Mouse (Mus musculus): ENCODE data around the gene 1810043G02Rik. TPM values are rescaled to one million over a fixed set of nuclear protein-coding genes. Genes with fewer than 3 reads are reported as not detected.
"Not testable (repeated sequence)": the region's sequence is repeated elsewhere in the genome, so short reads cannot be mapped to it uniquely, and the experiment has no call there.

The 1810043G02Rik gene
- total RNA-seq, 2 experiments from 2014 or later = 8.8 to 9.8 TPM

DNA sequence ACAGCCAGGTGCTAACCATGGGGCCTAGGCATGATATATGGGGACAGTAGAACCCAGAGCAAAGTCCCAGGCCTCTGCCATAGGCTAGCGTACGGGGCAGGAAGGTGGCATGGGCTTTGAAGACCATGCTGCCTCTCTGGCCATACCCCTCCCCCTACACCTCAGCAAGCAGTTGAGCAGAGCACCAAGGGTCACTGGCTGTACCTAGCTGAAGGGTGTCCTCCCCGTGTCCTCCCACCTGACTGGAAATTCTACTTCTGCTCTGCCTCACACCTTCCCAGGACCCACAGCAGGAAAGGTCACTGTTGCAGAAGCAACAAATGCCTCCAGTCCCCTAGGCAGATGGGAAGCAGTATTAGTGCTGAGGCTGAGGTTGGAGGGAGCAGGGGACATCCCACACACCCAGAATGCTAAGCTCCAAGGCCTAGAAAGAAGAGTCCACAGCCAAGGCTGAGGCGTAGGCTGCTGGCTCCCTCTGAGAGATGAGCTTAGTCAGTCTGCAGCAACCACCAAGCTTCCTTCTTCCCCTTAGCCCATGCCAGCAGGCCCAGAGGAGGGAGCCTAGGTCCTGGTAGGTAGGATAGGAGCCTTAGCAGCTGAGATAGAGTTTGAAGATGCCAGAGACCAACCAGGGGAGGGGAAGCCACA lies 27.6 kb downstream of the 1810043G02Rik start:
- no peak for DNase-seq

DNA sequence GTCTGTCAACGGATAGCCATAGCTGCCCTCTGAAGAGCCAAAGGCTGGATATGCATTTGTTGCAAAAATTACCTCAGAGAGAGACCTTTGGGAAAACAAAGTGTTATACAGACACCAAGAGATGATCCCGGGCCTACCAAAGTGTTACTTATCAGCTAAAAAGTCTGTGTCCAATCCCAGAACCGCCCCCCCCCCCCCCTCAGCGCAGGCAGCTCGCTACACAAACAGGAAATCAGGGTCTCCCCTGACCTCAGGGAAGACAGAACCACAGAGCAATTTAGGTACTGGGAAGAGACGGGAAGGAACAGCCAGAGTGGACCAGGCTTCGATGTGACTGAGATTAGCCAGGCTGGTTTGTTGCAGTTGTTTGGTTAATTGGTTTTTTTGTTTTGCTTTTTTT lies 28.9 kb downstream of the 1810043G02Rik start:
- no peak for DNase-seq

DNA sequence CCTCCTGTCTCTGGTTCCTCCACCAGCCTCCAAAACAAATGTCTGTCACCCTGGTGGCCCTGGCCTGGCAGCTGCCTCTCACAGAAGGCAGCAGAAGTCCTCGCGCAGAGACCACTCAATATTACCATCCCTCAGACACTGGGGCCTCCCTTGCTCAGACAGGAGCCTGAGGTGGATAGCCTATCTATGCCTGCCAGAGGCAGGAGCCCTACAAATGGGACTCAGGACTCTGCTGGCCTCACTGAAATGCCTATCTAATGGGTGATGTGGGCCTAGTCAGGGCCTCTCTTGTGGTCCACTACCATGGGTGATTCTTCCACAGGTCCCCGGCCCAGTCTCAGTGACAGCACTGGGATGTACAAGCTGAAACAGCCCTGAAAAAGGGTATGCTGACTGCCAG lies 29.8 kb downstream of the 1810043G02Rik start:
- no peak for DNase-seq

DNA sequence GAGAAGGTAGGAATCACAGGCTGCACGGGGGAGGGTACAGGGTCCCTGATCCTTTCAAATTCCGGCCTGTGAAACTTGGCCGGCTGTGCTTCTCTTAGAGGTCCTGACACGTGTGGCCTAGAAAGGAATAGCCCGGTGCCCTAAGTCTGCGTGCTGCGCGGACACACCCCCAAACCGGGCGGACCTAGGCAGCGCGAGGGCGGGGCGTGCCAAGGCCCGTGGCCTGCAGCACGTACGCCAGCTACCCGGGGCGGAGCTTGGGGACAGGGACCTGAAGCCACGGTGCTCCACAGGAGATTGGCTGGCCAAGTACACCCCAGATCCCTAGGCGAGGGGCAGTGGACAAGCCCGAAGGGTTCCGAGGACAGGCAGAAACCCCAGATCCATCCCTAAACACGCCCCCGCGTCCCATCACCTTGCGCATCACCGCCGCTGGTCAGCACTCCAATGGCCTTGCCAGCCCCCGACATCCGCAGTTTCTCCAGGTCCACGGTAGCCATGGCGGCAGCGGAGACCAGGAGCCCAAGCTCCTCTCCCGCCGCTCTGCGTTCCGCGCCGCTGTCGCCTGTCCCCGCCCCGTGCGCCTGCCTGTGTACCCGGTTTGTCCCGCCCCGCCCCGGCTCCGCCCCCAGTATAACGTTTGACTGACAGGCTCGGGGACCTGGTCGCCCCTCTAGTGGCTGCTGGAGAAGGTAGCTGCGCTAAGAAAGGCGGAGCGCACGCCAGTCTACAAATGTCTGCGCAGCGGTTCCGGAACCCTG lies 31.0 kb downstream of the 1810043G02Rik start:
- DNase-seq = peak; percentile 97 to 98

DNA sequence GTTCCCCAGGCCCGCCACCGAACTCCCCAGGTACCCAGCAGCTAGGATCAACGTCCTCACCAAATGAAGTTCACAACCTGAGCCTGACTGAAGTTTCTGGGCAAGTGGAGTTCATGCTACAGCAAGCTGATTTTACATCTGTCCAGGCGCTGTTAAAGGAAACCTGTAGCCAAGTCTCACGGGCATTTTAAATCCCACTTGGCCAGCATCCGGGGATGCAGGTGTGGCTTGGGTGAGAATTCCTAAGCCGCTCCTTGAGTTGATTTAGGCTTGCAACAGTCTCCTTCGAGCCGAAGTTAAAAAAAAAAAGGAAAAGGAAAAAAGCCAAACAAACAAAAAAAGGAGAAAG lies 31.6 kb downstream of the 1810043G02Rik start, which contains the start of gene Pfkl:
TSS of gene Pfkl (minus strand) at position 139 of the 349 bp plus-strand sequence.
- DNase-seq = no peak

DNA sequence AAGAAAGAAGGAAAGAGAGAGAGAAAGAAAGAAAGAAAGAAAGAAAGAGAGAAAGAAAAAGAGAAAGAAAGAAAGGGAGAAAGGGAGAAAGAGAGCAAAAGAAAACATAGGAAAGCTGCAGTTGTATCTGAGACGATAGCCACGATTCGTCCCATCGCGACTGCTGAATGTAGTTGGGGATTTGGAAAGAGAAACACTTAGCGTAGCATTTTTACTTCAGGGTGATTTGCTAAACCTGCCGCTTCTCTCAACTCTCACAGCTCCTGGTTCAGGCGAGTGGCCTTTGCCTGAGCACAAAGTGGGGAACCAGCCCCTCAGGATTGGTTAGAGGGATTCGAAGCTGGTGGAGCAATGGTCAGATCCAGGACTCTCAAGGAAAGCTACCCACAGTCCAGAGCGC lies 32.0 kb downstream of the 1810043G02Rik start:
- no peak for DNase-seq

DNA sequence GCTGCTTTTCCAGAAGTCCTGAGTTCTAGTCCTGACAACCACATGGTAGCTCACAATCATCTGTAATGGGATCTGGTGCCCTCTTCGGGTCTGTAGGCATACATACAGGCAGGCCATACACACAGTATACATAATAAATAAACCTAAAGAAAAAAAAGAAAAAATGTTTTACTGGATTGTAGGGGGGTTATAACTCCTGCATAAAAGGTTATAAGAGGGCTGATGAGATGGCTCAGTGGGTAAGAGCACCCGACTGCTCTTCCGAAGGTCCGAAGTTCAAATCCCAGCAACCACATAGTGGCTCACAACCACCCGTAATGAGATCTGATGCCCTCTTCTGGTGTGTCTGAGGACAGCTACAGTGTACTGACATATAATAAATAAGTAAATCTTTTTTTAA lies 32.8 kb downstream of the 1810043G02Rik start:
- not testable (repeated sequence) for DNase-seq

DNA sequence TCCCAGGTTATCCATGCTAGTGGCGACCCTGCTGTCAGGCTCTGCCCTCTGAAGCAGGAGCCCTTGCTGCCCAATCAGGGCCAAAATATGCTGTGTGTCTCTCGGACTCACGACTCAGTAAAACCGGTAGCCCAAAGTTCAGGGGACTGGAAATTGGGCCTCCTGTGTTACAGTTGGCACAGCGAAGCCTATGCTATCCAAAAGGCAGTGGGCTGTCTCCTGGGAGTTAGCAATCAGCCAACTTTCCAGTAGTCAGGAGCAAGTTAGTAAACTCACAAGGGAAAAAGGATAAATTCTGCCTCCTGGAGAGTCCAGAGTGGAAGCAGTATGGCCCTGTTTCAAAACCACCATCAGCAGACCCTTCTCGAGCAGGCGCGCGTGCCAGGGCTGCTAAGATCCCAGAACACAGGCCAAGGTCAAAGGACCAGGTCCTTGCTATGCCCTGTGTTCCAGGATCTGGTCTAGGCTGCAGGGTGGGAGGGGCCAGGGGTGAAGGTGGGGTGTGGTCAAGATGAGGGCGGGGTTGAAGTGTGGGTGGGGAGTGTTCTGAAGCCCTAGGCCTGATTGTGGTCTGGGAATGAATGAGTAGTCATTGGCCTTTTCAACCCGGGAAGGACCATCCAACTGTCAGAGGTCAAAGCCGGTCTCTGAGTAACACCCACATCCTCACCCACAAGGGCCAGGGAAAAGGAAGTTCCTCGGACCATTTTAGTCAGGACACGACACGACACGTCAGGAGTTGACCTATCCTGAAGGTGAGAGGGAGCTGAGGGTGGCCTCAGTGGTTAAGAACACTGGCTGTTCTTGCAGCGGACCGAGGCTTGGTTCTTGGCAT lies 34.6 kb downstream of the 1810043G02Rik start:
- peak in 1 of 2 experiments; percentile 43 for DNase-seq

DNA sequence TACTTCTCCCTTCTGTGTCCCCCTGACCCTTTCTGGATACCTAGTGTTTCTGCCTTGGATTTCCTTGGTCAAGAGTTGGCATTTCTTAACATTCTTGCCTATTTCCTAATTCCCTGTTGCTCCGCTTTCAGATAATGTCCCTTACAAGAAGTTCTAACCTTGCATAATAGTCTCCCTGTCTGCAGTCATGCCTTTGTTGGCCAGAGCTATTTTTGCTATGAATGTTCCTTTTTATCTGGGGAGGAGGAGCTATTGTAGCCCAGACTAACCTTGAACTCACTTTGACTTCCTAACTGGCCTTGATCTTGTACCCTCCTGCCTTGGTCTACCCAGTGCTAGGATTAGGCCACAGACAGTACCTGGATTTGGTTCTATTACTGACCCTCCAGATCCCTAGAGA lies 37.2 kb downstream of the 1810043G02Rik start:
- peak in 1 of 2 experiments; percentile 67 for DNase-seq

DNA sequence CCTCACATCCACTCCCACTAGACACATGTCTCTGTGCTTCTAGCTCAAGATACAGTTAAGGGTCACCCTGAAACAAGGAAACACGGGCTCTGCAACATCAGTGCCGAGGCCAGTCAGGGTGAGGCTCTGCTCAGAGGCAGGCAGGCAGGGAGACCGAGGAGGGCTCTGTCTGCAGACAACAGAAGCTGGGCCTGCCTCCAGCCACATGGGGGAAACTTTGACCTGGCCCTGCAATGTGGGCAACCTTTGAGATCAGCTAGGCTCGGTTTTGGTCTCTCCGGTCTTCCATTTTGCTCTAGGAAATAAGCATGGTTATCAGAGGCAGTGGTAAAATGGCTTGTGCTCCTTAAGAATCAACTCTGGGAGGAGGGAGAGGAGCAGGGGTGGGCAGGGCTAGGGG lies 38.0 kb downstream of the 1810043G02Rik start:
- DNase-seq = no peak

DNA sequence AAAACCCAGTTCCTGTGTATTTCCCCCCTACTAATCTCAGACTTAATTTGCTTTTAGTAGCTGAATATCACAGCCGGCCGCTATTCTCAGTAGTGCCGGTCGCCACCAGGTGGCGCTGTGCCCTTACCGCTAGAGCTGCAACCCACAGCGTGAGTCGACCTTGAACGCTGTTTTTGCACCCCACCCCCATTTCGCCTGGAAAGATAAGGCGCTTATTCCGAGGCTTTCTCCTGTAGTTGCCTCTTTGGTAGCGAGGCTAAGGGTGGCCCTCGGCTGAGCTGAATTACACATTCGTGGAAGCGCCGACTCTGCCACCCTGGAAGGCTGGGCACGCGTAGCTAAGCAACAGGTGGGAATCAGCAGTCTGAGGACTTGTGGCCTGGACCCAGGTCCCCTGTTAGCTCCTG lies 40.5 kb downstream of the 1810043G02Rik start:
- DNase-seq = peak; percentile 74 to 89

DNA sequence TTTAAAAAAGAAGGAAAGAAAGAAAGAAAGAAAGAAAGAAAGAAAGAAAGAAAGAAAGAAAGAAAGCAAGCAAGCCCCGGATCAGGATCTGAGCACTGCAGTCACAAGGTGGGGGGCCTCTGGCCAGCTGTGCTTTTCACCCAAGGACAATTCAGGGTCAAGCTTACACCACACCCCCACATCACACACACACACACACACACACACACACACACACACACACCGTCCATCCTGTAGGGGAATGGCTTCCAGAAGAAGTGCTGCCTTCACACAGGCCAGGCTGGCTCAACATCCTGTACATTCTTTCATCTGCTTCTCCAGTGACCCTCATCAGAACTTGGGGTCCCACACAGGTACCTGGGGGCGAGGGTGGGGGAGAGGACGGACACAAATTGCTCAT lies 41.0 kb downstream of the 1810043G02Rik start:
- no peak for DNase-seq

DNA sequence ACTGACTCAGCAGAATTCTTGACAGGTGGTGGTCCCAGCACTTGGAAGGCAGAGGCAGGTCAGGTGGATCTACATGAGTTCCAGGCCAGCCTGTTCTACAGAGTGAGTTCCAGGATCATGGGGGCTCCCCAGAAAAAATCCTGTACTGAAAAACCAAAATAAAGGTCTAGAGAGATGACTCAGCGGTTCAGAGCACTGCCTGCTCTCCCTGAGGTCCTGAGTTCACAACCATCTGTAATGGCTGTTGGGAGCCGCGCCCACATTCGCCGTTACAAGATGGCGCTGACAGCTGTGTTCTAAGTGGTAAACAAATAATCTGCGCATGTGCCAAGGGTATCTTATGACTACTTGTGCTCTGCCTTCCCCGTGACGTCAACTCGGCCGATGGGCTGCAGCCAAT lies 41.7 kb downstream of the 1810043G02Rik start:
- not testable (repeated sequence) for DNase-seq

DNA sequence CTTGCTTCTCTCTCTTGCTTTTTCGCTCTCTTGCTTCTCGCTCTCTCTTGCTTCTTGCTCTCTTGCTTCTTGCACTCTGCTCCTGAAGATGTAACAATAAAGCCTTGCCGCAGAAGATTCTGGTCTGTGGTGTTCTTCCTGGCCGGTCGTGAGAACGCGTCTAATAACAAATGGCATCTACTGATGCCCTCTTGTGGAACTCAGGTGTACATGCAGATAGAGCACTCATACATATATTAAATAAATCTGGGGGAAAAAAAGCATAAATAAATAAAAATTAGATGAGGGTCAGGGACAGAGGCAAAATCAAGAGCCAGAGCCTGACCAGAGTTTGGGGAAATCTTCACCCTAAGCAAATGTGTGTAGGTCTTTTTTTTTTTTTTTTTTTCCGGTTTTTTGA lies 47.1 kb downstream of the 1810043G02Rik start:
- not testable (repeated sequence) for DNase-seq

DNA sequence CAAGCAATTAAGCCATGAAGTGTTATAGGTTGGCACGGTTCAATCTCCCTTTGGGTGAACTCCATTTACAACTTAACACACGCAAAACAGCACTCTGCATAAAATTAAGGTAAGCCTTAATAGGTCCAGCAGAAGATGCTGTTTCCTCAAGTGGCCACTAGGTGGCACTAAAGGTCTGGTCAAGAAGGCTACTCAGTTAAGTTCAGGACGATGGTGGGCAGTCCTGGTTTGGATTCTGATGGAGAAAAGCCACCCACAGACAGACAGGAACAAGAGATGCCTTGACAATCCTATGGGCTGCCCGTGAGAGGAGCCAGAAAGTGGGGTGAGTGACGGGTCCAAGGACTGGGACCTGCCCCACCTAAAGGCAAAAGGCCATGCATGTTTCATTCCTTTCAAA lies 49.8 kb downstream of the 1810043G02Rik start:
- DNase-seq = peak; percentile 70 to 84

DNA sequence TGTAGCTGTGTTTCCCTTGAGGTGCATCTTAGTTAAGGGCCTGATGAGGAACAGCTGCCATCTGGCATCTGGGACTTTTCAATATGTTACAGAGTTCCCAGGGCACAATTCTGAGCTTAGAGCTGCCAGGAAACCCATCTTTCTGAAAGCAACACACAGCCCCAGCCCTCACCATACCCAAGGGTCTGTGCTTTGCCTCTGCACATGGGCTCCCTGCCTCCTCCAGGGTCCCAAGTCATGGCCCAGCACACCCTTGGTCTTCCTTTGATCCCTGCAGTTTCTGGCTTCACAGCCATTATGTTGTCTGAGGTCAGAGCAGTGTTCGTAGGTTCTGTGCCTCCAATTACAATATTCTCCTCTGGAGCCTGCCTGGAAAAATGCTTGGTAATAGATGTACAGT lies 50.8 kb downstream of the 1810043G02Rik start:
- DNase-seq = no peak

DNA sequence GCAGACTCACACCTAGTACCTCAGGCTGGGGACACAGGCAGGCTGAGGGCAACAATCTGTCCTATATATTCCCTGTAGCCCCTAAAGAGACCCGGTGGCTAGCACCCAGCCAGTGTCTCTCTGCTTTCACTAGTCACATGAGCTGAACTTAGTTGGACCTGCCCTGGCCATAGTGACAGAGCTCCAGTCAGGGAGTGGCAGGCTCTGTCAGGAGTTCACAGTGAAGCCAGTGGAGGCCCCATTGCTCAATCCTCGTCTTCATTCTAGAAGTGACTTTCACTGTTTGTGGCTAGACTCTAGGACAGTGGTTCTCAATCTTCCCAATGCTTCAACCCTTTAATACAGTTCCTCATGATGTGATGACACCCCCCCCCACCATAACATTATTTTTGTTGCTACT lies 53.7 kb downstream of the 1810043G02Rik start:
- no peak for DNase-seq

Other genes starting within 250 kb of the 1810043G02Rik start
- not detected for gene Gm18596, start 235.9 kb upstream of the 1810043G02Rik start, total RNA-seq (2021)
- gene Gm9736, start 227.2 kb upstream of the 1810043G02Rik start, total RNA-seq (2021) = not detected
- not detected for gene Gm3233, start 218.8 kb upstream of the 1810043G02Rik start, total RNA-seq (2021)
- not detected for gene Gm3238, start 207.2 kb upstream of the 1810043G02Rik start, total RNA-seq (2021)
- gene Gm7138, start 201.6 kb upstream of the 1810043G02Rik start, total RNA-seq (2021) = not detected
- gene Gm3250, start 196.0 kb upstream of the 1810043G02Rik start, total RNA-seq (2021) = not detected
- gene Gm7137, start 190.3 kb upstream of the 1810043G02Rik start, total RNA-seq (2021) = not detected
- not detected for gene Gm9639, start 183.4 kb upstream of the 1810043G02Rik start, total RNA-seq (2021)
- not detected for gene Gm19668, start 179.4 kb upstream of the 1810043G02Rik start, total RNA-seq (2021)
- gene Gm9507, start 166.7 kb upstream of the 1810043G02Rik start, total RNA-seq (2021) = not detected
- not detected for gene Gm2696, start 163.8 kb upstream of the 1810043G02Rik start, total RNA-seq (2021)
- gene Krtap10-4, start 151.4 kb upstream of the 1810043G02Rik start, total RNA-seq (2021) = not detected
- not detected for gene Krtap10-10, start 142.6 kb upstream of the 1810043G02Rik start, total RNA-seq (2021)
- not detected for gene Gm36176, start 131.7 kb upstream of the 1810043G02Rik start, total RNA-seq (2021)
- gene Gm10318, start 125.7 kb upstream of the 1810043G02Rik start, total RNA-seq (2021) = not detected
- not detected for gene Gm3285, start 116.5 kb upstream of the 1810043G02Rik start, total RNA-seq (2021)
- under 1 TPM; 0.49 to 0.69 TPM for gene Lrrc3, start 76.0 kb upstream of the 1810043G02Rik start, total RNA-seq (2021)
- gene Trpm2, start 8.0 kb upstream of the 1810043G02Rik start, total RNA-seq (2021) = 1 to 10 TPM in 1 of 2 experiments, under 1 TPM in 1; 0.99 to 1.5 TPM
- 100 to 1,000 TPM; 114 to 120 TPM for gene Pfkl, start 31.6 kb downstream of the 1810043G02Rik start, total RNA-seq (2021)
- gene Dnmt3l, start 63.4 kb downstream of the 1810043G02Rik start, total RNA-seq (2021) = not detected
- gene Aire, start 65.1 kb downstream of the 1810043G02Rik start, total RNA-seq (2021) = not detected
- gene Icosl, start 90.8 kb downstream of the 1810043G02Rik start, total RNA-seq (2021) = 1 to 10 TPM; 5.7 to 8.4 TPM
- gene D10Jhu81e, start 191.3 kb downstream of the 1810043G02Rik start, total RNA-seq (2021) = 100 to 1,000 TPM; 684 to 739 TPM
- gene Pwp2, start 206.6 kb downstream of the 1810043G02Rik start, total RNA-seq (2021) = 10 to 100 TPM; 11.2 to 11.6 TPM

All from heart, adult 18-20 months (tissue).